Mouse (Mus musculus): ENCODE data around the gene C77080.

GRCm38 (mm10) chr4:129303816-129304215, 42.6 kb upstream of the C77080 start:
- TF ChIP-seq GATA1 (IDR thresholded peaks at IDR 0.05; ENCODE audit: low read length) (no peak), TAL1 (IDR thresholded peaks at IDR 0.05; ENCODE audit: low read length) (no peak)

All from erythroblast, embryonic 14.5 days (primary cell).